Mouse (Mus musculus): ENCODE results near the gene BC052040.

- TF ChIP-seq POLR2A (IDR thresholded peaks at IDR 0.05; ENCODE audit: insufficient read depth, low read length) (no peak), CTCF (IDR thresholded peaks at IDR 0.05; ENCODE audit: low read depth, low read length) (no peak), EP300 (IDR thresholded peaks at IDR 0.05; ENCODE audit: insufficient read depth, low read depth, low read length) (no peak)
Measured at GRCm38 (mm10) chr2:115631031-115631434, 49.5 kb downstream of the BC052040 start.

All from ES-Bruce4 (cell line).